Mouse (Mus musculus): ENCODE measurements around the gene Eif1ad. TPM values are rescaled to one million over a fixed set of nuclear protein-coding genes. Genes with fewer than 3 reads are reported as not detected.
"Not testable (repeated sequence)": the region's sequence is repeated elsewhere in the genome, so short reads cannot be mapped to it uniquely, and the experiment has no call there.

Gene Eif1ad
- total RNA-seq (2021): 10 to 100 TPM; 23.7 to 23.8 TPM
- long read RNA-seq, experiment 1, transcript Eif1ad-201 (6 exons, 2,556 nt): major isoform, 37 of 43 reads
- long read RNA-seq, experiment 1, partial matches to known transcripts: 3 of 43 reads
- long read RNA-seq, experiment 1, other reads (novel, unspliced or antisense): 3 of 43 reads
- long read RNA-seq, experiment 2, transcript Eif1ad-201 (6 exons, 2,556 nt): major isoform, 26 of 35 reads
- long read RNA-seq, experiment 2, partial matches to known transcripts: 0 of 35 reads
- long read RNA-seq, experiment 2, other reads (novel, unspliced or antisense): 9 of 35 reads

DNA sequence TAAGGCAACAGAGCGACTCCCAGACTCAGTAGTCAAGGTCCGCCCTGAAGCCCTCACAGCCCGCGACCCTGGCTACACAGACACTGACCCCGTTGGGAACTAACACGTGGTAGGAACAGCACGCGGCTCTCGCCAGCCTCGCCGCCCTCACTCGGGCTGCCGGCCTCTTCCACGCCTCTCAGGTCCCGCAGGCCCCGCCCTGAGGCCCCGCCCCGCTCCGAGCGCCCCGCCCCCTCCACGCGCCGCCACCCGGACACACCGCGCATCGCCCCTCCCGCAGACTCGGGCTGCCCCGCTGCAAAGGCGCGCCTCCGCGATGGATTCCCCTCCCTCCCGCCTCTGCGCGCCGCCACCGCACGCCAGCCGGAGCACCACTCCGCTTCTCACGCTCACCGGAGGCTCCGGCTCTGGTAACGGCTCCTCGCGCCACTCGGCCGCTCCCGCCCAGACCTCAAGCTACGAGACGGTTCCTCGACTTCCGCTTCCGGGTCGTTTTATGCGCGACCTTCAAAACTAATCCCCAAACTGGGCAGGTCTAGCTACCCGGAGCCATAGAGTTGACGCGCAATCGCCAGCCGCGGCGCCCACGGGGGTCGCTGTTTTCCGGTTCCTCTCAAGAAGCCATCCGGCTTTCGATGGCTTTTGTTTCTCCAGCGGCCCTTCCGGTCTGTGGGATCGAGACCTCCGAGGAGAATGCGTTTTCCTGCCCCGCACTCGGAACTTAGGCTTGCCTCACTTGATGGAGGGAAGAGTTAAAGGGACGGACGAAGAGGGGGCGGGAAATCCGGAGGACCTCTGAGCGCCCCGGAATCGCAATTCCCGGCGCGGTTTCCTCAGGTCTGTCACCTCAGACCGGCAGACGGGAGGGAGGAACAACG, at the start of gene Eif1ad:
TSS of gene Eif1ad (plus strand) at position 567 of the 878 bp plus-strand sequence.
- peak; percentile 81 to 97 for DNase-seq (ENCODE audit: low spot score in 2 of 2)

DNA sequence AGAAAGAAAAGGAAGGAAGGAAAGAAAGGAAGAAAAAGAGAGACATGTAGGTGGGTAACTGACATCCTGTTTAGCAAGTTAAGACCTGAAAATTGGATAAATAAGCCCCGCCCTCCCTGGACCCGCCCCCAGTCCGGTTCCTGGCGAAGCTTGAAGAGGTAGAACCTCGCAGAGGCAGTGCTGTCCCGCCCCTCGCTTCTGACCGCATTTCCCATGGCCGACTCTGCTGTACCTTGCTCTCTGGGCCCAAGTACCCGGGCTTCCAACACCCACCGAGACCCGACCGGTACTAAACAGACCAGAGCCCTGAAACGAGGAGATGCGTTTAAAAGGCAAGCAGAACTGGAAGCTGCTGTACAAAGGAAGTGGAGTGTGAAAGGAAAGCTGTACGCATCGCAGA, 42.7 kb upstream of the Eif1ad start:
- DNase-seq (ENCODE audit: low spot score in 2 of 2): no peak

DNA sequence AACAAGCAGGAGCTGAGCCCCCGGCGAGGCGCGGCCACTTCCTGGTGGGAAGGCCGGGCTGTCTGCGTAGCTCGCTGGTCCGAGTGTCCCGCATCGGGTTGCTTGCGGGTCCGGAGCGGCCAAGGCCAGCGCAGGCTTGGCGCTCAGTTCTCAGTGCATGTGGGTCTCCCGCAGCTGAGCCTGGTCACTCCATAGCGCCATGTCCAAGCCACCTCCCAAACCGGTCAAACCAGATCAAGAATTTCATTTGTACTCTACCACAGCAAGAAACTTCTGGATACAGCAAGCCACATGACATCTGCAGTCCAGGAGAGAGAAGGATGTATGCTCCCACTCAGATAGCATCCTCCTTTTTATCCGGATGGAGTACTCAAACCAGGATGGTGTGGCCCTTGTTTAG, 38.6 kb upstream of the Eif1ad start:
- no peak for DNase-seq (ENCODE audit: low spot score in 2 of 2)

DNA sequence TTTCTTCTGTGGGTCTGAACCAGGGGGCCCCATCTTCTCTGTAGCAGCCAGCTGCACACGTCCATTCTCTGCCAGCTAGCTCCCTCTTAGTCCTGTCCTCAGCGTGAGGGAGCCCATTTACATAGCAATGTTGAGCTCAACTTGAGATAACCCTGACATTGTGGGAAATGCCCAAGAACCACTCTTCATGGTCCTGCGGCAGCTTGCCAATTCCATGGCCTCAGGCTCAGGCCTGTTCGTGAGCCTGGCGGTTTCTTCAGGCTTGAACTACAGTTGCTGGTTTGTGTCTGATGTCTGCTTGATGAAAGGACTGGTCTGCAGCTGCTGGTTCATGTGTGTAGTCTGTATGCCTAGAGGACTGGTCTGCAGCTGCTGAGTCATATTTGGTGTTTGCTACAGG, 31.8 kb upstream of the Eif1ad start:
- DNase-seq (ENCODE audit: low spot score in 2 of 2): no peak

DNA sequence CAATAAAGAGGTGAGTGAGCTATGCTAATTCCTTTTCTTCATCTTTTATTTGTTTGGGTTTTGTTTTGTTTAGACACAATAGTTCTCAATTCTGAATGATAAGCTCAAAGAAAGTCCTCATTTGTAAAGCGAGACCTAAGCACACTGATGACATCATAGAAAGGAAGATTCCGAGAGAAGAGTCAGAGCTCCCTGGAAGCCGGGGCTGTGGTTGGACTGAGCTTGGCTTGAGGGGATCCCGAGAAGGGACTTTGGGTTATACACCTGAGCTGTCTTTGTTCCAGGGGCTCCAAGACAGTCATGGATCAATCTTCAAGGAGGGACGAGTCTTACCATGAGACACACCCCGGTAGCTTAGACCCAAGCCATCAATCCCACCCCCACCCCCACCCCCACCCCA, 31.1 kb upstream of the Eif1ad start, which contains the start of gene Catsper1:
TSS of gene Catsper1 (plus strand) at position 301 of the 400 bp plus-strand sequence.
- DNase-seq (ENCODE audit: low spot score in 2 of 2): no peak

DNA sequence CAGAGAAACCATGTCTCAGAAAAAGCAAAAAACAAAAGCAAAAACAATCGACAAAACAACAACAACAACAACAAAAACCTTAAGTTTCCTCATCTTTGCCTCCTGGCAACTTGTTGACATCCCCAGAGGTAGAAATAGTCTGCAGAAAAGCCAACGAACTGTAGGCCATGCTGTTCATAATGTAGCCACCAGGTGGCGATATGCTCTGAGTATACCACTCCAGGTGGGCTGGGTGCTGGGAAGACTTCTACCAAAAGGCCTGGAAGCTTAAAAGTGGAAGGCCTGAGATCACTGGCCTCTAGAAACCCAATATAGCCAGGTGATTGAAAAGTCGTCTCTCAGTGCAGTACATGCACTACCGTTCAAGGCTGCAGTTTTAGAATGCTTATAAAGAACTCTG, 28.6 kb upstream of the Eif1ad start:
- DNase-seq (ENCODE audit: low spot score in 2 of 2): peak; percentile 30 to 78

DNA sequence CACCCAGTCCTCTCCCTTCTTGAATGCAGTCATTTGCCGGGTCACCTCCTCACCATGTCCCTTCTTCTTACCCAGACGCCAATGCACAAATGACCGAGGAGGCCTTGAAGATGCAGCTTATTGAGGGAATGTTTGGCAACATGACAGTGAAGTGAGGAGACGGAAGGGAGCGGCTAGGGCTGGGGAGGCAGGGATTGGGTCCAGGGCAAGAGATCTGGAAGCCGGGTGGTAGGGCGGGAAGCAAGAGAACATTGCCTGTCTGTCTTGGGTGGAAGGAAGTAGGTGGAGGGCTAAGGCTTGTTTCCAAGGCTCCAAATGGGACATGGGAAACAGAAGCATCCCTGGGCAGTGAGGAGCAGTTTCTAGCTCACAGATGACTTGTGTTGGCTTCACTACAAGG, 25.2 kb upstream of the Eif1ad start:
- DNase-seq (ENCODE audit: low spot score in 2 of 2): no peak

DNA sequence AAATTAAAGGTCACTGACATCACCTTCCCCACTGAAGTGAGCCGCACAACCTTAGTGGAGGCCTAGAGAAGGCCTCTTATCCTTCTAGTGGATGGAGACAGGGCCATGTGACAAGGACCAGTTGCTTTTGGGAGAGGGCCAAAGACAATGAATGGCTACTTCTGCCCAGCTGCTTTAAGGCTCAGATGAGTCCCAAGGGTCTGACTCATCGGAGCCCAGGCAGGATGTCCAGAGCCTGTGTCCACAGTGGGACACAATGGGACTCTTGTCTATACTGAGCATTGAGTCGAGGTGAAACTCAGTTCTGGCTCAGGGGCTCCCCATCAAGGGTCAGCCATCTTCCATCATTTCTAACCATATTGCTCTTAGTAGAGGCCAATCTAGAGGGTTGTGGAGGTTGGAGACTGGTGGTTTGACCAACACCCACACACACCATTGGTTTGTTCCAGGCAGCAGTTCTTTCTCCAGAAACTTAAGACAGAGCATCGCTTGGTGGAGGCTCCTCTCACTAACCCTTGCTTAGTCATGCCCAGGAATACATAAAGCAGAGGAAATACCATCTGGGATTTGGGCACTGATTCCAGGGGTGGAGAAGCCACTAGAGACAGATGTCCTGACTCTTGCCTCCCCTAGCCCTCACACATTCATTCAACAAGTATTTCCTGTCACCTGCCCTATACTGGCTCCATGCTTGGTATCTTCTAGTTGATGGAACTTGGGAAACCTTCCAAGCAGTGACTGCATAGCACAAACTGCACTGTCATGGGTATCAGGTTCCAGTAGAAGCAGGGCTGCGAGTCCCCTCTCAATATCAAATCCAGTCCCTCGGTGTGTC, 21.0 kb upstream of the Eif1ad start:
- no peak for DNase-seq (ENCODE audit: low spot score in 2 of 2)

DNA sequence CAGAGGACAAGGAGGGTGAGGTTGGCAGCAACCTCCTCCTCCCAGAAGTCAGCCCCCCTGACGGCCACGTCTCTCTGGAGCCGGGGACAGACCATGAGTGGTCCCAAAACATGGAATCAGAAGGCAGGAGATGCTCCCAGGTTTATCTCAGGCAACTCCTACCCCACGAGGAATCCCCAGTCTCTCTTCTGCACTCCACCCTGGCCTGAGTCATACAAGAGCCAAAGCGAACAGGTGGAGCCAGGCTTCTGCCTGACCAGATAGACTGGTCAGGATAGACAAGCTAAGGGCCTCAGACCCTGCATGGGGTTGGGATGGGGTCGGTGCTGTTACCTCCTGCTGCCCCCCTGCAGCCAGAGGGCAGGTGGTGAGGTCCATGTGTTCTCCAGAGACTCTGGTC, 18.5 kb upstream of the Eif1ad start:
- no peak for DNase-seq (ENCODE audit: low spot score in 2 of 2)

DNA sequence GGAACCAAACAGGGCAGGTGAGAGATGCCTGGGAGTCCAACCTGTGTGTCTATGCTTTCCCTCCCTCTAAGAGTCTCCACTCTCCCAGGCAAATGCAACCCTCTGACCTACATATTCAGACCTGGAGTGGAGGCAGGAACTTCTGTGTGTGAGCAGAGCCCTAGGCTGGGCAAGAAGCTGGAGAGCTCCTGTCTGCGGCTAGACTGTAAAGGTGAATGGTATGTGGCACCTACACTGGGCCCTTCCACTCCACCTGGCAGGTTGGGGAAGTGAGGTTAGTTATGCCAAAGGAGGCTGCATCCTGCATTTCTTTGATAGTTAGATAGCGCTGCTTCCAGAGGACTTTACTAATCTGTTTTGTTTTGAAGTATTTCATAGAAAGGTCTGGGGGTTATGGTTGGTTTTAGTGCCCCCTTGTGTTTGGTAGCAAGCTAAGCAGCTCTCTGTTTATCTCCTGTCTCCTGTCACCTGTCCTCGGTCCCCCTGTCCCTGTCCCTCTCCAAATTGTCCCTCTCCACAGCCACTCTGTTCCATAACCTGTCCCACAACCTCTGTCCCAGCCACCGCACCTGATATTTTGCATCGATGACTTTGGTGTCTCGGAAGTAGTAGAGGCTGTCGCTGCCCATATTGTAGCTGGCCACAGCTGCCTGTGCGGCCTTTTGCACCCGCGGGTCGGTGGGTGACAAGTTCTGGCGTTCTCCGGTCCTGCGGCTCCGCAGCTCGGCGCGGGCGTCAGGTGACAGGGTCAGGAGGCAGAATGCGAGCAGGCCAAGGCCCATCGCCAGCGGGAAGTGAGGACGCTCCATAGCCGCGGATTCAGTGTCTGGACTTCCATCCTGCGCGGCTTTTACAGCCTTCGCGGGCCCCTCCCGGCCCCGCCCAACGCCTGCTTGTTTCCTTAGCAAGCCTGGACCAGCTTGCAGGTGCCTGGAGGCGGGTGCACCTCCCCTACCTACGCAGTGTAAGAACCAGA, 17.7 kb upstream of the Eif1ad start:
- DNase-seq (ENCODE audit: low spot score in 2 of 2): peak in 1 of 2 experiments; percentile 25

DNA sequence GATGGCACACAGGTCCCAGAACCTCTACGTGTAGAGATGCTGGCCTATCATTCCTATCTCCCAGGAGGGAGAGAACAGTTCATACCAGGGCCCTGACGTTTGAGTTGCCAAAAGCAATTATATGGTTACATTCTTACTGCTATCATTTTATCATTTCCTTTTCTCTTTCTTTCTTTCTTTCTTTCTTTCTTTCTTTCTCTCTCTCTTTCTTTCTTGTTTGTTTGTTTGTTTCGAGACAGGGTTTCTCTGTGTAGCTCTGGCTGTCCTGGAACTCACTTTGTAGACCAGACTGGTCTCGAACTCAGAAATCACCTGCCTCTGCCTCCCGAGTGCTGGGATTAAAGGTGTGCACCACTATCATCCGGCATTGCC, 17.1 kb upstream of the Eif1ad start, which contains the start of gene Cst6:
TSS of gene Cst6 (minus strand) at position 73 of the 372 bp plus-strand sequence.
- DNase-seq (ENCODE audit: low spot score in 2 of 2): not testable (repeated sequence)

DNA sequence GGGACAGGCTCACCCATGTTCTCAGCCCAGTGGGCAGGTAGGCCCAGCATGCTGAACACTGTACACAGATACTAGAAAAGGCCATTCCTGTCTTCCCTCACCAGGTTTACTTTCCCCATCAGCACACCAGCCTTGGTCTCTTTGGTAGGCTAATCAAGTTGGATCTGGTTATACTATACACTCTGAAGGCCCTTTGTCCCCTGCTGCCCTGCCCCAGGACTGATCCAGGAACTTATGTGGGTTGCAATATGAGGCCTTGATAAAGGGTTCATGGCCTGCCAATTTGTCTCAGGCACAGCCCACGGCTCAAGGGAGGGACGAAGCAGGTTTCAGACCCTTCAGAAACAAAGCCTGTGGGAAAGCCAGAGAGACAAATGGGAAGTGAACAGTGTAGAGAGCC, 12.9 kb upstream of the Eif1ad start:
- DNase-seq (ENCODE audit: low spot score in 2 of 2): no peak

DNA sequence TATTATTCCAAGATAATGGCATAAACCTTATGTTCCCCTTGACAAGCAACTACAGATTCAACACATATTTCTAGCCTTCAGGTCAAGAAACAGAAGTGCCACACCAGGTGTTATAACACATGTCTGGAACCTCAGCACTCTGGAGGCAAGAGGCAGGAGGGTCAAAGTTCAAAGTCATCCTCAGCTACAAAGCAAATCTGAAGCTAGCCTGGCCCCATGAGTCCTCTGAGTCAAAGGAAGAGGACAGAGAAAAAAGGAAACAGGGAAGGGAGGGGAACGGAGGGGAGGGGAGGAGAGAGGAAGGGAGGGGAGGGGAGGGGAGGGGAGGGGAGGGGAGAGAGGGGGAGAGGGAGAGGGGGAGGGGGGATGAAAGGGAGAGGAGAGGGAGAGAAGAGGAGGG, 10.5 kb upstream of the Eif1ad start:
- no peak for DNase-seq (ENCODE audit: low spot score in 2 of 2)

DNA sequence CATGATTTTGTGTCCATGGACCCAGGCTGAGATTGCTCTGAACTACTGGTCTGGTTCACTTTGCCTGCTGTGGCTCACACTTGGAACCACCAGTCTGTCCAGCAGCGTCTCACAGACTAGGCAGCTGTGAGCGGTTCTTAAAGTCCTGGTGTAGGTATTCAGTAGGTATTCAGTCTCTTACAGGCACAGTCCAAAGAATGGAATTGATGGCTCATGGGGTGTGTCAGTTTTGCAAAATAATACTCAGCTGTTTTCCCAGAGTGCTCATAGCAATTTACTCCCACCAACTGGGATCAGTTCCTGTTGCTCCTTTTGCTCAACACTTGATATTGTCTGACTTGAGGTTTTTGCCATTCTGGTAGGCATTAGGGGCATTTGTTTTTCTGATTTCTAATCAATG, 4.4 kb upstream of the Eif1ad start:
- no peak for DNase-seq (ENCODE audit: low spot score in 2 of 2)

DNA sequence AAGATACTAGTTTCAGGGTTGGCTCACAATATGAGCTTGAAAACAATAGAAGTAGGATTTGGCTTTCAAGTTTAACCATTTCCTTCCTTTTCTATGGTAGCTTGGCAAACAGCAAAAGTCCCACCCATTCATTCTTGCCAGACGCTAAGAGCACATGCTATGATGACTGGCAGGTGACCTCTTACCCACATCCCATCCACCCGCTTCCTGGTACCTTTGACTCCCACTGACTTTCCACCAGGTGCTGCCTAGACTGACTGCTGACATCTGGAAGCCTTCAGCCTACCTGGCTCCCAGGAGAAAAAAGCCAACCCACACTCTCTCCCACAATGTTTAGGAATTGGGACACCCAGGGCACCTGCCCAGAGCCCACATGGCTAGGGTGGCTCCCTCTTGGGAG, 2.4 kb upstream of the Eif1ad start:
- DNase-seq (ENCODE audit: low spot score in 2 of 2): no peak

DNA sequence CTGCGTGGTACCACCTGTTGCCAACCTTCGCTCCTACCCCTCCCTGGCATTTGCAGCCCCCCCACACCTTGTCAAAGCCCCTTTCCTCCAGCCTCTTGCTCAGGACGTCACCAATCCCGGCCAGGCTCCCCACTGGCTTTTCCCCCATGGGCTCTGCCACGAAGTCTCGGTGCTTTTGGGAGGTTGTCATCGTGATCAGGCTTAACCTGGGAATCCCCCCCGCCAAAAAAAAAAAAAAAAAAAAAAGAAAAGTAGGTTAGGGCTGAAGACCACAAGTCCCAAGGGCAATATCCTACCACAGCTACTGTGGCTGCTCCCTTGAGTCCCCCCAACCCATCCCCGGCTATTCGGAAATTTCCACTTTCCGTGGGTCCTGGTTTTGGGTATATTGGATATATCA, 790 bp upstream of the Eif1ad start:
- no peak for DNase-seq (ENCODE audit: low spot score in 2 of 2)

DNA sequence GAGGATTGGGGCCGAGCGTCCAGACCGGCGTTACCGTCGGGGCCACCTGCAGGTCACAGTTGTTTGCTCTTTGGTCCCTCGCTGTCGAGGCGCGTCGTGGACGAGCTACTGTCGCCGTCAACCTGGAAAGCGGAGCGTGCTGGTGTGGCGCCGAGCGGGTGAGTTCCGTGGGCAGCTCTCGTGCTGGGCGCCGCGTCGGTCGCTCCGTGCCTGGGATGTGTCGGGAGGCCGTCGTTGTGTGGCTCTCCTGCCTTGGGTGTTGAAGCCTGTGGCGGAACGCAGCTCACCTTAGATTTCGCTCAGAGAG, 465 bp downstream of the Eif1ad start, which contains the start of gene Banf1:
TSS of gene Banf1 (minus strand) at position 116 of the 307 bp plus-strand sequence.
- DNase-seq (ENCODE audit: low spot score in 2 of 2): no peak

DNA sequence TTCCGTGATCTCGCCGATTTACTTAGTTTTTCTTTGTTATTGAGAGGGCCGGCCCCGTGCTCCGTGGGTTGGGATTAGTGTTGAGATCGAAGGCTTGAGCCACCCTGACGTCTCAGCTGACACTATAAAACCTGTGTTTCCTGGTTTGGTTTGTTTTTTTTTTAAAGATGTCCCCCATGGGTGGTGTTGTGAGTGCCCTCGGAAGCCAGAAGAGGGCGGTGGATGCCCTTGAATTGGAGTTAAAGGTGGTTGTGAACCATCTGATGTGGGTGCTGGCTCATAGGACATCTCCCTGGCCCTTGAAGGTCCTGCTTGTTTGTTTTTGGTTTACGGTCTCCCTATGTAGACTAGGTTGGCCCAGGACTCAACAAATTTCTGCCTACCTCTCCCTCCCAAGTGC, 914 bp downstream of the Eif1ad start:
- no peak for DNase-seq (ENCODE audit: low spot score in 2 of 2)

DNA sequence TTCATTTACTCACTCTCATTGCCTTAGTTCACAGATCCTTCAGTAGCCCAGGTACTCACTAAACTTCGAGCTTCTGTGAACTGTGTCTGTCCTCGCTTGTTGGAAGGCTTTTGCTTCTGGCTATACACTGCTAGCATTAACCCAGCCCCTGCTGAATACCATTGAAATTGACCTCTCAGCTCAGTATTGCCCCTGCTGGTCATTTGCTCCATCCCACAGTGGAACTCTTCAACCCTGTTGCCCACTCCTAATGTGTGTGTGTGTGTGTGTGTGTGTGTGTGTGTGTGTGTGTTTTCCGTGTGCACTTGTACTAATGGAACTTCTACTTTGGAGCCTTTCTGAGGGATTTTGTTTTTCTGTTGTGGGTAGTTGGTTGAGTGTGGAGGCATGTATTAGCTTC, 4.4 kb downstream of the Eif1ad start:
- no peak for DNase-seq (ENCODE audit: low spot score in 2 of 2)

DNA sequence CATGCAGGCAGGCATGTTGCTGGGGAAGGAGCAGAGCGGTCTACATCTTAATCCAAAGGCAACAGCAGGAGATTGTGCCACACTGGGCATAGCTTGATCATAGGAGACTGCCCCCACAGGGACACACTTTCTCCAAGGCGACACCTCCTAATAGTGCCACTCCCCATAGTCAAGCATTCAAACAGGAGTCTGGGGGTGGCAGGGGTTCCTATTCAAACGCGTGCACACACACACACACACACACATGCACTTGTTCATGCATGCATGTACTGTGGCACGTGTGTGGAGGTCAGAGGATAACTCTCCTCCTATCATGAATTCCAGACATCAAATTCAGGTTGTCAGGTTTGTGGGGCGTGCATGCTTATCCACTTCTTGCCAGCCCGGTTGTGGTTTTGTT, 6.2 kb downstream of the Eif1ad start:
- no peak for DNase-seq (ENCODE audit: low spot score in 2 of 2)

Data from gastrocnemius, postnatal 4 days (tissue).